ENCODE assay signal across 24 mouse cellular contexts in the genomic region with DNA sequence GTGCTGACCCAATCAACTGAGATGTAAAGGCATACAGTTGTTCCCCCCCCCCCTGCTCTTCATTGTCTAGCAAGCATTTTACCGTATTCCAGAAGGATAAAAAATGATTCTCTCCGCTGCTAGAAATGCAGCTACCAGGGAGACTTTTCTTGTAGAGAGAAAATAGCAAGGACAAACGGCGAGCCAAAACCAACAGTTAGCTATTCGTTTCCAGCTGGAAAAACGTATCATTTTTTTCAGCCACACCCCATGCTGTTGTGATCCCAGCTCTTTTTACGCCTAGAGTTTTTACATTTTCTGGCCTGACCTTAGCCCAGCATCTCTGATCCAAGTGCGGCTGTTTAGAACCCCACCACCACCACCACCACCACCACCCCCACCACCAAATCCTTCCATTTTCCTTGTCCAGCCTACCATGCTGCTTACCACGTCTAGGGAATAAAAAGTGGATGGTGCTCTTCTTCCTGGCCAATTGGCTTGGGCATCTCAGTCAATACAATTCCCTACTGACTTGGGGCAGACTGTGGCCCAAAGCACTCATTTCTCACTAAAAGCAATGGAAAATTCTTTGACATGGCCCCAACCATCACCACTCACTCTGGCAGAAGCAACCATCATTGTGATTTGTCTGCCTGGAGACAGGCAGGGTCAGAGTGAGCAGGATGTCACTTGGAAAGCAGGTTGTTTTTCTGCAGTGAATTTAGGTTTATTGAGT. TPM values are rescaled to one million over a fixed set of nuclear protein-coding genes. Genes with fewer than 3 reads are reported as not detected.
DNase-seq lines count a peak whose midpoint lies in the region; ATAC-seq and TF ChIP-seq lines count a peak whose summit lies in the region.
"Had no signal": no experiment of that assay in that cellular context is flagged by ENCODE, and none has a peak within 500 bp of the region (broad histone marks: within the 10 kb centered on the region; RNA-seq: fewer than 3 reads in every experiment).

No protein-coding gene starts in this region.

- intact Hi-C loops in heart, postnatal 10 days (cut with DNase I), result no loop called here
- intact Hi-C loops in left cerebral cortex, postnatal 14 days (cut with DNase I), result no loop called here

- WGBS in heart, embryonic 15.5 days, result 68% methylated on average over 9 of the region's 9 CpGs

- H3K27me3 ChIP-seq in heart, embryonic 15.5 days, result no peaks in the 10 kb centered on the region
- H3K27me3 ChIP-seq: forebrain, embryonic 12.5 days; stomach, embryonic 15.5 days had no signal

- H3K9ac ChIP-seq in heart, embryonic 15.5 days, result no peak overlapping the region
- H3K9ac ChIP-seq: forebrain, embryonic 12.5 days; hindbrain, embryonic 14.5 days; stomach, embryonic 15.5 days had no signal

- peak; percentile 27 for DNase-seq in gastrocnemius, adult 18-20 months (ENCODE audit: low spot score)
- no peak for DNase-seq in gastrocnemius, adult 8-10 months (ENCODE audit: low spot score in 2 of 2)
- no peak for DNase-seq in heart, adult 8-10 months (ENCODE audit: low spot score)
- DNase-seq in brain, embryonic 14.5 days (ENCODE audit: low read depth), result peak; percentile 15
- DNase-seq in heart, postnatal 10 days, result peak; percentile 47 to 48
- DNase-seq in left cerebral cortex, postnatal 14 days (ENCODE audit: low spot score in 2 of 2), result no peak
- DNase-seq: adrenal gland, postnatal 10 days; cerebellum, adult 8-10 months; gastrocnemius, postnatal 14 days; kidney, adult 18-20 months; kidney, postnatal 25 days; lung, postnatal 4 days; right cerebral cortex, adult 18-20 months; right cerebral cortex, postnatal 4 days; thymus, postnatal 25 days had no signal

- H3K4me1 ChIP-seq in heart, embryonic 15.5 days (replicated peaks), result no peaks in the 10 kb centered on the region
- H3K4me1 ChIP-seq: forebrain, embryonic 12.5 days; stomach, embryonic 15.5 days had no signal

- no peak overlapping the region for H3K4me2 ChIP-seq in heart, embryonic 15.5 days
- H3K4me2 ChIP-seq: forebrain, embryonic 12.5 days; hindbrain, embryonic 14.5 days; stomach, embryonic 15.5 days had no signal

- no peak for TF ChIP-seq POLR2A in brain, embryonic 14.5 days (IDR thresholded peaks at IDR 0.05; ENCODE audit: borderline replicate concordance, extremely low read depth, insufficient read depth, insufficient read length, poor library complexity, severe bottlenecking)

- ATAC-seq in heart, embryonic 15.5 days (replicated peaks; ENCODE audit: insufficient number of reproducible peaks, insufficient read depth, low FRiP score, low read depth), result no peak
- ATAC-seq: inflammation-experienced regulatory T-cells, adult 6 months; midbrain, embryonic 16.5 days had no signal

- H3K4me3 ChIP-seq in heart, embryonic 15.5 days, result no peak overlapping the region
- H3K4me3 ChIP-seq: erythroblast, embryonic 14.5 days; forebrain, embryonic 12.5 days; layer of hippocampus, adult 2 months; myocyte; stomach, embryonic 15.5 days had no signal

- H3K36me3 ChIP-seq in heart, embryonic 15.5 days, result no peaks in the 10 kb centered on the region
- H3K36me3 ChIP-seq: forebrain, embryonic 12.5 days; stomach, embryonic 15.5 days had no signal

- peak overlapping the region; percentile 25; the same call in 1 of the 2 replicates for H3K27ac ChIP-seq in heart, embryonic 15.5 days
- H3K27ac ChIP-seq: forebrain, embryonic 12.5 days; hindbrain, embryonic 14.5 days; layer of hippocampus, adult 2 months; stomach, embryonic 15.5 days had no signal

- no peak for TF ChIP-seq CTCF in brain, embryonic 14.5 days (IDR thresholded peaks at IDR 0.05; ENCODE audit: borderline replicate concordance, extremely low read depth, insufficient read depth, insufficient read length)

- H3K9me3 ChIP-seq in heart, embryonic 15.5 days (replicated peaks), result no peaks in the 10 kb centered on the region
- H3K9me3 ChIP-seq: forebrain, embryonic 12.5 days; stomach, embryonic 15.5 days had no signal

RNA-seq across cellular contexts. Expression of a gene that starts 55.9 kb away (rescaled TPM):
- total RNA-seq in gastrocnemius, adult 18-20 months (2021), result 100 to 1,000 TPM; 162 to 172 TPM
- 100 to 1,000 TPM; 158 to 222 (median 193) TPM for total RNA-seq in gastrocnemius, adult 8-10 months (2022)
- 40.1 and 47.7 TPM in 2 replicates for polyA plus RNA-seq in heart, embryonic 15.5 days (2015; fragmentation: Nextera tagmentation; extraction: Ambion mirVana)
- 100 to 1,000 TPM; 217 to 273 (median 230) TPM for total RNA-seq in heart, adult 8-10 months (2022)
- polyA plus RNA-seq in brain, embryonic 14.5 days (2012; rRNA removed), result 9.4 and 19.5 TPM in 2 replicates
- total RNA-seq in heart, postnatal 10 days (2021), result 100 to 1,000 TPM; 164 to 212 TPM
- total RNA-seq in left cerebral cortex, postnatal 14 days (2021), result 10 to 100 TPM; 82.2 to 89.1 TPM

Comparison
In these comparisons a context has a peak if more than half of its experiments do, and no peak if none do; other contexts are left out.
1. DNase-seq: peak in gastrocnemius, adult 18-20 months (single experiment), brain, embryonic 14.5 days (single experiment) and heart, postnatal 10 days (2 of 2); none in gastrocnemius, adult 8-10 months (0 of 2), heart, adult 8-10 months (single experiment) and left cerebral cortex, postnatal 14 days (0 of 2).